Mouse (Mus musculus): ENCODE data around the gene Ncbp2. TPM values are rescaled to one million over a fixed set of nuclear protein-coding genes. Genes with fewer than 3 reads are reported as not detected.
A peak's percentile ranks its signal among the peaks of the same experiment; 100 is the strongest.

The Ncbp2 gene
- polyA plus RNA-seq, 1 experiment, result 67.8 TPM

GRCm38 (mm10) chr16:31947333-31947732 is 980 bp upstream of the Ncbp2 start:
- Histone ChIP-seq H3K27ac (replicated peaks; ENCODE audit: low read depth, low read length) (0 out of 2 replicates have a peak overlapping the region, but pooled peaks have one; percentile 86), H3K4me1 (ENCODE audit: control insufficient read depth, insufficient read depth, insufficient read length, low read length) (peaks cover 4% of the 10 kb centered on the region), H3K4me3 (ENCODE audit: insufficient read depth, low read depth, low read length) (peak overlapping the region; percentile 94)

DNA sequence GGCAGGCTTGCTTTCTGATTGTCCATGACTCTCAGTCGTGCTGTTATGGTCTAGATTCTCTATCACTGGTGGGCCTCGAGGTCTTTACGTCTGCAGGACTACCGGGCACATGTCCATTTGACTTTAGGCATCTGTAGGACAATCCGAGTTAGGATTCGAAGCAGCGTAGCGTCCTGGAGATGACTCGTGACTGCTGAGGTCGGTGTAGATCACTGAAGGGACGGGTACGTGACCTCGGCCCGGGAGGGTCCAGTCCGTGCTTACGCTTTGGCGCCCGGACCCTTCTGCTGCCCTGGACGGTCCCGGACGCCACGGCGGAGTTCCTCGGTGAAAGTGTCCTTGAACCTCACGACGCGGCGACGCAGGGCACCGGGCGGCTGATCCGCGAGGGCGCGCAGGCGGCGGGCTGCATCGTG is 404 bp upstream of the Ncbp2 start:
- Histone ChIP-seq H3K4me1 (ENCODE audit: control insufficient read depth, insufficient read depth, insufficient read length, low read length) (peaks cover 4% of the 10 kb centered on the region), H3K4me3 (ENCODE audit: insufficient read depth, low read depth, low read length) (peak overlapping the region; percentile 94), H3K27ac (replicated peaks; ENCODE audit: low read depth, low read length) (peak overlapping the region; percentile 86)

- Histone ChIP-seq H3K27ac (replicated peaks; ENCODE audit: low read depth, low read length) (no peak overlapping the region), H3K4me3 (ENCODE audit: insufficient read depth, low read depth, low read length) (no peak overlapping the region), H3K4me1 (ENCODE audit: control insufficient read depth, insufficient read depth, insufficient read length, low read length) (no peaks in the 10 kb centered on the region)
These were observed 14.9 kb downstream of the Ncbp2 start for GRCm38 (mm10) chr16:31963224-31963623.

DNA sequence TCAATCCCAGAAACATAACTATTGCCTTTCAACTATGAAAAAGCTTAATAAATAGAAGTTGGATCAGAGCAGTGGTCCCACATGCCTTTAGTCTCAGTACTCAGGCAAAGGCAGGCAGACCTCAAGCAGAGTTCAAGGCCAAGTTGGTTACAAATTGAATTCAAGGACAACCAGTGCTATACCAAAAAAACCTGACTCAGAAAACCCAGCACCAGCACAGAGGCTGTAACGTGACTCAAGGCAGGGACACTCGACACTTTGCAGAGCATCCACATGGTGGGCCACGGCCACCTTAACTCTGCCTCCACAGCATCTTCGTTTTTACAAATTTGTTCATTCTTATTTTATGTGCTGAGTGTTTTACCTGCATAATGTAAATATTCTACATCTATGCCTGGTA is 26.9 kb downstream of the Ncbp2 start:
- H3K27ac ChIP-seq (replicated peaks; ENCODE audit: low read depth, low read length), result no peak overlapping the region
- H3K4me3 ChIP-seq (ENCODE audit: insufficient read depth, low read depth, low read length), result no peak overlapping the region
- H3K4me1 ChIP-seq (ENCODE audit: control insufficient read depth, insufficient read depth, insufficient read length, low read length), result no peaks in the 10 kb centered on the region

DNA sequence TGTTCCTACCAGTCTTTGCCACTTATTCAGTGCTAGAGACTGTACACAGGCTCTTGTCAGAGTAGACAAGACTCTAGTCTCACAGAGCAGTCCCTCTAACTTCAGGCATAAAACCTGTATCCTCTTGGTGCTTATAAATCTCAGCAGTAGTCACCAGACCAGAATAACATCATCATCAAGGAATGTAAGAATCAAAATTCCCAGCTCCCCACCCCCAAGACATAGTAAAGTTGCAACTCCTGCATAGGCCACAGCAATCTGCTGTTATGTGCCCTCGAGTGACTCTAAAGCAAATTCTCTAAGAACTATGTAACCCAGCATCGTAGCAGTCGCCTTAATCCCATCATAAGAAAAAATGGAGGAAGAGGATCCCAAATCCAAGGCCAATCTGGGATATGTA is 31.2 kb downstream of the Ncbp2 start:
- H3K4me3 ChIP-seq (ENCODE audit: insufficient read depth, low read depth, low read length), result no peak overlapping the region
- H3K27ac ChIP-seq (replicated peaks; ENCODE audit: low read depth, low read length), result no peak overlapping the region
- no peaks in the 10 kb centered on the region for H3K4me1 ChIP-seq (ENCODE audit: control insufficient read depth, insufficient read depth, insufficient read length, low read length)

DNA sequence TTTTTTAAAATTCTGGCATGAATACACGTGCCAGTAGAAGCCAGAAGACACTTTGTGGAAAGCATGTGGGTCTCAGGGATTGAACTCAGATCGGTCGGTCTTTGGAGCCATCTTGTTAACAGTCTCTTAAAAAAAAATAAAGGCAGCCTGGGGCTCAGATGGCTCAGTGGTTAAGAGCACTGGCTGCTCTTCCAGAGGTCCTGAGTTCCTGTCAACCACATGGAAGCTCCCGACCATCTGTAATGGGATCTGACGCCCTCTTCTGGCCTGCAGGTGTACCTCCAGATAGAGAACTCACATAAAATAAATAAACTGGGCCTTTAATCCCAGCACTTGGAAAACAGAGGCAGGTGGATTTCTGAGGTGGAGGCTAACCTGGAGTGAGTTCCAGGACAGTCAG is 32.6 kb downstream of the Ncbp2 start:
- Histone ChIP-seq H3K27ac (replicated peaks; ENCODE audit: low read depth, low read length) (no peak overlapping the region), H3K4me3 (ENCODE audit: insufficient read depth, low read depth, low read length) (no peak overlapping the region), H3K4me1 (ENCODE audit: control insufficient read depth, insufficient read depth, insufficient read length, low read length) (no peaks in the 10 kb centered on the region)

- no peak overlapping the region for H3K27ac ChIP-seq (replicated peaks; ENCODE audit: low read depth, low read length)
- H3K4me1 ChIP-seq (ENCODE audit: control insufficient read depth, insufficient read depth, insufficient read length, low read length), result no peaks in the 10 kb centered on the region
- no peak overlapping the region for H3K4me3 ChIP-seq (ENCODE audit: insufficient read depth, low read depth, low read length)
These were observed 43.7 kb downstream of the Ncbp2 start for GRCm38 (mm10) chr16:31992039-31992438.

DNA sequence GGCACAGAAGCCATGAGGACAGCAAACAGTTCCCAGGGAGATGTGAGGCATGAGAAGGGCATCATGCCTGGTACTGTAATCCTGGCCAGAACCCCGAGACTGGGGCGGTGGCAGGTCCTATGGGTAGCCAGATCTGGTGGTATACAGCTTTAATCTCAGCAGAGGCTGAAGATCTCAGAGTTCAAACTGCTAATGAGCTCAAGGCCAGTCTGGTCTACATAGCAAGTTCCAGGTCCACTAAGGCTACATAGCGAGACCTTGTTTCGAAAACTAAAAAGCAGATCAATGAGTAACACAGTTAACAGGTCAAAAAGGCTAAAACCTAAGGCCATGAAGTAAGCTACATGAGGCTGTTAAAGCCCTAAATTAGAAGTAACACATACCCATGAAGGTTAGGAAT is 44.9 kb downstream of the Ncbp2 start:
- no peak overlapping the region for H3K27ac ChIP-seq (replicated peaks; ENCODE audit: low read depth, low read length)
- no peaks in the 10 kb centered on the region for H3K4me1 ChIP-seq (ENCODE audit: control insufficient read depth, insufficient read depth, insufficient read length, low read length)
- H3K4me3 ChIP-seq (ENCODE audit: insufficient read depth, low read depth, low read length), result no peak overlapping the region

DNA sequence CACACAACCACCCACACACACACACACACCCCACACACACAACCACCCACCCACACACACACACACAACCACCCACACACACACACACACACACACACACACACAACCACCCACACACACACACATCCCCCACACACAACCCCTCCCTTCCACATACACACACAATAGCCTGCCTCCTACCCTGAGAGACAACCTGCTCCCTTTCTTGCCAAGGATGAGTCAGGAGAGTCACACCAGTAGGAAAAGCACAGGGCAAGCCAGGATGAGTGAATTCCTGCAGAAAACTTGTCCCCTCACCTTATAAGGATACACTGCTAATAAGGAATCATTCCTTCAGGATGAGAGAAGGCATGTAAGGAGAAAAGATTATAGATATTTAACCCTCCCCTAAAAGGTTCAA is 45.6 kb downstream of the Ncbp2 start:
- H3K4me1 ChIP-seq (ENCODE audit: control insufficient read depth, insufficient read depth, insufficient read length, low read length), result no peaks in the 10 kb centered on the region
- H3K27ac ChIP-seq (replicated peaks; ENCODE audit: low read depth, low read length), result no peak overlapping the region
- H3K4me3 ChIP-seq (ENCODE audit: insufficient read depth, low read depth, low read length), result no peak overlapping the region

GRCm38 (mm10) chr16:31996371-31996770 is 48.1 kb downstream of the Ncbp2 start:
- Histone ChIP-seq H3K27ac (replicated peaks; ENCODE audit: low read depth, low read length) (no peak overlapping the region), H3K4me1 (ENCODE audit: control insufficient read depth, insufficient read depth, insufficient read length, low read length) (peaks cover 3% of the 10 kb centered on the region; the same call in 1 of the 2 replicates), H3K4me3 (ENCODE audit: insufficient read depth, low read depth, low read length) (no peak overlapping the region)

DNA sequence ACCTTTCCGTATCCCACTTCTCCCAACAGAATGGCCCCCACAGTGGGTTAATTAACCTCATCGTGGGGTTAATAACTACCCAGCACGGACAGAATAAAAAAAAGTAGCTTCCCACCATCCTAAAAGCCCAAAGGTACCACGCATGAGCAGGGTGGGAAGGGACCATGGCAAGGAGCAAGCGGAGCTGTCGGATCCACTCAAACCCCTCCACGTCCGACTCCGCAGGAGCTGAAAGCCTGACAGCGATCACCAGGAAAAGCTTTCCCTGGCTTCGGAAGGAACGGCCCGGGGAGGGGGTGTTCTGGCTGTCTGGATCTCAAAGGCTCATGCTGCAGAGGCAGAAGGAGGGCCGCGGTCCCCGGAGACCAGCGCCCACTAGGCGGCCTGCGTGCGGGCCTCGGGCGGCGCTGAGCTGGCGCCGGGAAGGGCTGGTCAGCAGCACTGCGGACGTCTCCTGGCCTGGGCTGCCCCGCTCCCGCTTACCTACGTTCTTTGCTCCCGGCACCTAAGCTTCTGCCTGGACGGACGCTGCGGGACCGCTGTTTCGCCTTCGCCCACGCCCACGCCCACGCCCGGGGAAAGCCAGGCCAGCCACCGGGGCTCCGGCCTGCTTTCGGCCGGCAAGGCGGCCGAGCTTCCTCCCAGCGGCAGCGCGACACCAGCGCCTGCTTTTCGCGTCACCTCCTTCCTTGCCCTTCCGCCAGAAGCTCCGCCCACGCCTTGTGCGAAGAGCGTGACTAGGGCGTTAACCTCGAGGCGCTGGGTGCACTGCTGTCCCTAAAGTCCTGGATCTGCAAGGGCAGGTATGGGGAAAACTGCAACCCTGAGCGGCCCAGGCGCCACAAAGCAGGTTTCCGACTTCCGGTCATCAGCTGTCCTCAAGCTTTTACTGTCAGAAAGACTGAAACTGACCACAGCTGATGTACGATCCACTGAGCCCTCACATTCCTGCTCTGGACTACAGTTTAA is 54.5 kb downstream of the Ncbp2 start, which contains the start of gene Senp5:
TSS of gene Senp5 (minus strand) at position 779 of the 969 bp plus-strand sequence.
- Histone ChIP-seq H3K27ac (replicated peaks; ENCODE audit: low read depth, low read length) (peak within 1 kb of the TSS; percentile 73), H3K4me3 (ENCODE audit: insufficient read depth, low read depth, low read length) (peak within 1 kb of the TSS; percentile 94), H3K4me1 (ENCODE audit: control insufficient read depth, insufficient read depth, insufficient read length, low read length) (peaks cover 8% of the 10 kb centered on the region; the same call in 1 of the 2 replicates)

GRCm38 (mm10) chr16:32004731-32005130 is 56.4 kb downstream of the Ncbp2 start:
- Histone ChIP-seq H3K4me1 (ENCODE audit: control insufficient read depth, insufficient read depth, insufficient read length, low read length) (peaks cover 8% of the 10 kb centered on the region; the same call in 1 of the 2 replicates), H3K4me3 (ENCODE audit: insufficient read depth, low read depth, low read length) (no peak overlapping the region), H3K27ac (replicated peaks; ENCODE audit: low read depth, low read length) (no peak overlapping the region)

- H3K27ac ChIP-seq (replicated peaks; ENCODE audit: low read depth, low read length), result no peak overlapping the region
- no peak overlapping the region for H3K4me3 ChIP-seq (ENCODE audit: insufficient read depth, low read depth, low read length)
- no peaks in the 10 kb centered on the region for H3K4me1 ChIP-seq (ENCODE audit: control insufficient read depth, insufficient read depth, insufficient read length, low read length)
These were observed 60.4 kb downstream of the Ncbp2 start for GRCm38 (mm10) chr16:32008529-32009293.

DNA sequence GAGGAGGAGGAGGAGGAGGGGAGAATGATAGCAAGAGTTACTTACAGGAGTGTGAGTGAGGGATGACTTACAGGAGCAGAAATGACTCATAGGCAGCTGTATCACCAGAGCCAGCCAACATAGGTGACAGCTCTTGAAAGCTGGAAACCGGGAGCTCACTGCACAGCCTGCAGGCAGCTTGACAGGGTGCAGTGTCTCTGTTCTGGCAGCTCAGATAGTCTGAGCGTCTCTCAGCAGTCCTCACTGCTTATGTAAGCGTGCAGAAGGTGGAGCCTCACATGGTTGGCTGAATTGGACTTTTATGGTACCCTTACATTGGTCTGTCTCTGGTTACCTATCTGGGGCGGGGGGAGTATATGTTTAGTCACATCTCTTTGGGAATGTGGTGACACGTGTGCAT is 61.6 kb downstream of the Ncbp2 start:
- H3K4me3 ChIP-seq (ENCODE audit: insufficient read depth, low read depth, low read length), result no peak overlapping the region
- H3K27ac ChIP-seq (replicated peaks; ENCODE audit: low read depth, low read length), result no peak overlapping the region
- H3K4me1 ChIP-seq (ENCODE audit: control insufficient read depth, insufficient read depth, insufficient read length, low read length), result no peaks in the 10 kb centered on the region

DNA sequence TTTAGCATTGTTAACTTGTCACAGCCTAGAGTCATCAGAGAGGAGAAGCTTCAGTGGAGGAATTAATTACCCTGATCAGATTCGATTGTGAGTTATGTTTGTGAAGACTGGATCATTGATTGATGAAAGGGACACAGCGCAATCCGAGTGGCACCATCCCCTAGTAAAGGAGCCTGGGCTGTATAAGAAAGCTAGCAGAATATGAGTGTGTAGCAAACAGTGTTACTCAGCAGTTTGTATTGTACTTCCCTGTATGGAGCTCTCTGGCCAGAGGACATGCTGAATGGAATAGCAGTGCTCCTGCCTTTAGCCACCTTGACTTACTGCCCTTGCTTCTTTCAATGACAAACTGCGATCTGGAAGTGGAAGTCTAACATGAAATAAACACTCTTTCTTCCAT is 62.0 kb downstream of the Ncbp2 start:
- Histone ChIP-seq H3K4me3 (ENCODE audit: insufficient read depth, low read depth, low read length) (no peak overlapping the region), H3K27ac (replicated peaks; ENCODE audit: low read depth, low read length) (no peak overlapping the region), H3K4me1 (ENCODE audit: control insufficient read depth, insufficient read depth, insufficient read length, low read length) (no peaks in the 10 kb centered on the region)
